Mouse (Mus musculus): ENCODE results near the gene Cables2. TPM values are rescaled to one million over a fixed set of nuclear protein-coding genes. Genes with fewer than 3 reads are reported as not detected.

The Cables2 gene
- total RNA-seq (2022): 10 to 100 TPM; 30.1 to 32.9 (median 31.7) TPM

- DNase-seq (ENCODE audit: low spot score in 2 of 2): peak; percentile 91 to 92
These were observed at the start of gene Cables2 for GRCm38 (mm10) chr2:180273394-180274244. TSS of gene Cables2 (minus strand) at chr2:180273496.

GRCm38 (mm10) chr2:180322674-180323355 is 49.5 kb upstream of the Cables2 start:
- DNase-seq (ENCODE audit: low spot score in 2 of 2): no peak

GRCm38 (mm10) chr2:180320216-180320615 is 46.9 kb upstream of the Cables2 start:
- no peak for DNase-seq (ENCODE audit: low spot score in 2 of 2)

GRCm38 (mm10) chr2:180317591-180317990 is 44.3 kb upstream of the Cables2 start:
- DNase-seq (ENCODE audit: low spot score in 2 of 2): no peak

GRCm38 (mm10) chr2:180314292-180314691 is 41.0 kb upstream of the Cables2 start:
- no peak for DNase-seq (ENCODE audit: low spot score in 2 of 2)

GRCm38 (mm10) chr2:180311147-180311546 is 37.9 kb upstream of the Cables2 start:
- DNase-seq (ENCODE audit: low spot score in 2 of 2): no peak

- DNase-seq (ENCODE audit: low spot score in 2 of 2): no peak
These were observed 34.4 kb upstream of the Cables2 start for GRCm38 (mm10) chr2:180307680-180308079.

- no peak for DNase-seq (ENCODE audit: low spot score in 2 of 2)
These were observed 33.3 kb upstream of the Cables2 start for GRCm38 (mm10) chr2:180306423-180307168.

- DNase-seq (ENCODE audit: low spot score in 2 of 2): no peak
These were observed 32.7 kb upstream of the Cables2 start for GRCm38 (mm10) chr2:180306009-180306408.

- no peak for DNase-seq (ENCODE audit: low spot score in 2 of 2)
These were observed 32.2 kb upstream of the Cables2 start for GRCm38 (mm10) chr2:180305490-180305889.

GRCm38 (mm10) chr2:180304554-180304953 is 31.3 kb upstream of the Cables2 start:
- DNase-seq (ENCODE audit: low spot score in 2 of 2): no peak

- DNase-seq (ENCODE audit: low spot score in 2 of 2): no peak
These were observed 30.2 kb upstream of the Cables2 start for GRCm38 (mm10) chr2:180303468-180303867.

GRCm38 (mm10) chr2:180302201-180302600 is 28.9 kb upstream of the Cables2 start:
- no peak for DNase-seq (ENCODE audit: low spot score in 2 of 2)

GRCm38 (mm10) chr2:180300771-180301170 is 27.5 kb upstream of the Cables2 start:
- DNase-seq (ENCODE audit: low spot score in 2 of 2): no peak

GRCm38 (mm10) chr2:180300252-180300651 is 27.0 kb upstream of the Cables2 start:
- DNase-seq (ENCODE audit: low spot score in 2 of 2): no peak

- DNase-seq (ENCODE audit: low spot score in 2 of 2): no peak
These were observed 19.6 kb upstream of the Cables2 start for GRCm38 (mm10) chr2:180292906-180293305.

- DNase-seq (ENCODE audit: low spot score in 2 of 2): no peak
These were observed 18.7 kb upstream of the Cables2 start for GRCm38 (mm10) chr2:180292026-180292425.

GRCm38 (mm10) chr2:180291566-180291965 is 18.3 kb upstream of the Cables2 start:
- DNase-seq (ENCODE audit: low spot score in 2 of 2): no peak

- DNase-seq (ENCODE audit: low spot score in 2 of 2): no peak
These were observed 17.2 kb upstream of the Cables2 start for GRCm38 (mm10) chr2:180290503-180290902.

- no peak for DNase-seq (ENCODE audit: low spot score in 2 of 2)
These were observed 16.3 kb upstream of the Cables2 start, which contains the start of gene Rbbp8nl for GRCm38 (mm10) chr2:180289440-180290108. TSS of gene Rbbp8nl (minus strand) at chr2:180289879.

GRCm38 (mm10) chr2:180288966-180289365 is 15.7 kb upstream of the Cables2 start:
- no peak for DNase-seq (ENCODE audit: low spot score in 2 of 2)
